Mouse (Mus musculus): ENCODE data around the gene Sspo.
"Not testable (repeated sequence)": the region's sequence is repeated elsewhere in the genome, so short reads cannot be mapped to it uniquely, and the experiment has no call there.

The Sspo gene

GRCm38 (mm10) chr6:48487747-48488725, 40.0 kb downstream of the Sspo start:
- no peak for DNase-seq (ENCODE audit: low spot score in 2 of 2)

- no peak for DNase-seq (ENCODE audit: low spot score in 2 of 2)
Observed at GRCm38 (mm10) chr6:48489741-48490140, 41.7 kb downstream of the Sspo start.

- DNase-seq (ENCODE audit: low spot score in 2 of 2): no peak
Observed at GRCm38 (mm10) chr6:48491361-48491760, 43.3 kb downstream of the Sspo start.

GRCm38 (mm10) chr6:48493136-48493730, 45.2 kb downstream of the Sspo start:
- no peak for DNase-seq (ENCODE audit: low spot score in 2 of 2)

GRCm38 (mm10) chr6:48497521-48497920, 49.5 kb downstream of the Sspo start:
- DNase-seq (ENCODE audit: low spot score in 2 of 2): no peak

GRCm38 (mm10) chr6:48503847-48504240, 55.8 kb downstream of the Sspo start:
- no peak for DNase-seq (ENCODE audit: low spot score in 2 of 2)

GRCm38 (mm10) chr6:48504241-48504854, 56.3 kb downstream of the Sspo start:
- peak in 1 of 2 experiments; percentile 52 for DNase-seq (ENCODE audit: low spot score in 2 of 2)

GRCm38 (mm10) chr6:48508087-48508486, 60.1 kb downstream of the Sspo start:
- DNase-seq (ENCODE audit: low spot score in 2 of 2): no peak

- no peak for DNase-seq (ENCODE audit: low spot score in 2 of 2)
Observed at GRCm38 (mm10) chr6:48510426-48510825, 62.4 kb downstream of the Sspo start.

- DNase-seq (ENCODE audit: low spot score in 2 of 2): no peak
Observed at GRCm38 (mm10) chr6:48511861-48512260, 63.8 kb downstream of the Sspo start.

- not testable (repeated sequence) for DNase-seq (ENCODE audit: low spot score in 2 of 2)
Observed at GRCm38 (mm10) chr6:48524882-48525281, 76.9 kb downstream of the Sspo start.

GRCm38 (mm10) chr6:48527901-48528300, 79.9 kb downstream of the Sspo start:
- DNase-seq (ENCODE audit: low spot score in 2 of 2): no peak

GRCm38 (mm10) chr6:48529261-48529660, 81.2 kb downstream of the Sspo start:
- DNase-seq (ENCODE audit: low spot score in 2 of 2): no peak

GRCm38 (mm10) chr6:48529871-48530440, 81.9 kb downstream of the Sspo start:
- DNase-seq (ENCODE audit: low spot score in 2 of 2): no peak

GRCm38 (mm10) chr6:48530862-48531261, 82.8 kb downstream of the Sspo start:
- no peak for DNase-seq (ENCODE audit: low spot score in 2 of 2)

- DNase-seq (ENCODE audit: low spot score in 2 of 2): no peak
Observed at GRCm38 (mm10) chr6:48533475-48533874, 85.4 kb downstream of the Sspo start.

- no peak for DNase-seq (ENCODE audit: low spot score in 2 of 2)
Observed at GRCm38 (mm10) chr6:48534913-48535312, 86.9 kb downstream of the Sspo start.

- DNase-seq (ENCODE audit: low spot score in 2 of 2): no peak
Observed at GRCm38 (mm10) chr6:48536091-48536490, 88.1 kb downstream of the Sspo start.

GRCm38 (mm10) chr6:48537105-48537954, 89.3 kb downstream of the Sspo start, which contains the start of gene Atp6v0e2:
Gene Atp6v0e2, plus strand, starts transcription at chr6:48537615.
- DNase-seq (ENCODE audit: low spot score in 2 of 2): no peak

- DNase-seq (ENCODE audit: low spot score in 2 of 2): peak; percentile 57 to 83
Observed at GRCm38 (mm10) chr6:48538841-48539737, 91.1 kb downstream of the Sspo start.

Measured in spleen, postnatal 4 days (tissue).